Mouse (Mus musculus): ENCODE data around the gene Zfp738. TPM values are rescaled to one million over a fixed set of nuclear protein-coding genes. Genes with fewer than 3 reads are reported as not detected.
"Not testable (repeated sequence)": the region's sequence is repeated elsewhere in the genome, so short reads cannot be mapped to it uniquely, and the experiment has no call there.

Zfp738 gene
- total RNA-seq (2012; rRNA removed): 7.3 TPM in 2 replicates
- 9.4 and 10.3 TPM in 2 replicates for total RNA-seq (2014; rRNA removed)
- 4.7 and 4.9 TPM in 2 replicates for polyA plus RNA-seq (2012; ENCODE audit: insufficient read length, low read depth)

DNA sequence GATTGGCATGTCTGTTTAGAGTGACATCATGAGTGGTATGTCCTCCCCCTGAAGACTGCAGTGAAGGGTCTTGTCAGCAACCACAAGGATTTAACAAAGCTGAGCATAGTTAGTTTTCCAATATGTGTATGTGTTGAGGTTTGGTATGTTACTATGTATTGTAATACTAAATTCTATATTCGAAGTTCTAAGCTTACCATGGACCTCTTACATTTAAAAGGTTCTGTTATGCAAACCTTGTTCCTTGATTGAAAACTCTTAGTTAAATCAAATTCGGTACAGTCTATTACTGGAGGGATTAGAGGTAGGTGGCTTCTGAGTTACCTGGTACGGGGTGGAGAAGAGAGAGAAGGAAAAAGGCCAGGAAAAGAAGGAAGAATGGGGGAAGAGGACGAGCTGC lies at the start of gene Zfp738:
Gene Zfp738, minus strand, starts transcription at position 101 of the 400 bp plus-strand sequence.
- H3K36me3 ChIP-seq (replicated peaks in 1 of 2; ENCODE audit: control insufficient read depth in 1 of 2, insufficient read depth in 1 of 2, low read length in 1 of 2): no peaks in the 10 kb centered on the region
- dilution Hi-C loops (cut with MboI; ENCODE audit: extremely low pct_ligation_motif_present, extremely low pct_unique_long_range_greater_than_20kb, low sequenced_read_pairs): no loop called here
- H3K79me2 ChIP-seq (replicated peaks; ENCODE audit: control insufficient read depth, extremely low read depth, insufficient read depth, poor library complexity, severe bottlenecking): no peaks in the 10 kb centered on the region
- no peak within 1 kb of the TSS for H3K4me3 ChIP-seq (replicated peaks in 1 of 3; ENCODE audit: low read depth in 2 of 3, low read length in 2 of 3, poor library complexity in 1 of 3)
- H3K27me3 ChIP-seq (replicated peaks): no peaks in the 10 kb centered on the region
- no peak for DNase-seq (ENCODE audit: extremely low read depth)
- no peak within 1 kb of the TSS for H3K9ac ChIP-seq (ENCODE audit: insufficient read depth, low read depth)
- peaks cover 0 to 5% of the 10 kb centered on the region in 2 experiments; a peak in 1 of 4 replicates for H3K4me1 ChIP-seq (ENCODE audit: control insufficient read depth in 1 of 2, insufficient read depth in 2 of 2)
- H3K4me2 ChIP-seq (ENCODE audit: insufficient read depth, low read depth, poor library complexity, severe bottlenecking): no peak within 1 kb of the TSS
- no peaks in the 10 kb centered on the region for H3K9me3 ChIP-seq (replicated peaks; ENCODE audit: low read length)
- no peak for TF ChIP-seq TCF12 (IDR thresholded peaks at IDR 0.05; ENCODE audit: low read depth, low read length)
- TF ChIP-seq MXI1 (IDR thresholded peaks at IDR 0.05; ENCODE audit: low read depth, low read length): no peak
- TF ChIP-seq MYC (IDR thresholded peaks at IDR 0.05; ENCODE audit: low read depth, low read length): no peak
- TF ChIP-seq MEF2A (IDR thresholded peaks at IDR 0.05; ENCODE audit: borderline replicate concordance, low read depth, low read length): no peak
- no peak for TF ChIP-seq RCOR1 (conservative IDR thresholded peaks at IDR 0.05; ENCODE audit: low read depth, low read length)
- no peak for TF ChIP-seq POLR2A (IDR thresholded peaks at IDR 0.05; ENCODE audit: low read depth, low read length)
- no peak for TF ChIP-seq POLR2AphosphoS2 (IDR thresholded peaks at IDR 0.05; ENCODE audit: low read depth, low read length)
- no peak for TF ChIP-seq CHD1 (IDR thresholded peaks at IDR 0.05; ENCODE audit: low read depth, low read length)
- no peak for TF ChIP-seq HCFC1 (IDR thresholded peaks at IDR 0.05; ENCODE audit: low read depth, low read length)
- no peak for TF ChIP-seq MAZ (IDR thresholded peaks at IDR 0.05; ENCODE audit: low read depth, low read length)
- no peak for TF ChIP-seq JUND (conservative IDR thresholded peaks at IDR 0.05; ENCODE audit: low read depth, low read length)
- TF ChIP-seq SIN3A (IDR thresholded peaks at IDR 0.05; ENCODE audit: low read length): no peak
- TF ChIP-seq USF1 (IDR thresholded peaks at IDR 0.05; ENCODE audit: low read depth, low read length): no peak
- TF ChIP-seq UBTF (IDR thresholded peaks at IDR 0.05; ENCODE audit: low read depth, low read length): no peak
- no peak for TF ChIP-seq ELF1 (IDR thresholded peaks at IDR 0.05; ENCODE audit: low read depth, low read length)
- TF ChIP-seq BHLHE40 (IDR thresholded peaks at IDR 0.05; ENCODE audit: low read depth, low read length): no peak
- no peak for TF ChIP-seq NELFE (IDR thresholded peaks at IDR 0.05; ENCODE audit: low read depth, low read length)
- no peak within 1 kb of the TSS for H3K27ac ChIP-seq (ENCODE audit: insufficient read depth, low read depth)
- in situ Hi-C loops (cut with MboI; ENCODE audit: low pct_ligation_motif_present, low pct_unique_long_range_greater_than_20kb, low sequenced_read_pairs): no loop called here

DNA sequence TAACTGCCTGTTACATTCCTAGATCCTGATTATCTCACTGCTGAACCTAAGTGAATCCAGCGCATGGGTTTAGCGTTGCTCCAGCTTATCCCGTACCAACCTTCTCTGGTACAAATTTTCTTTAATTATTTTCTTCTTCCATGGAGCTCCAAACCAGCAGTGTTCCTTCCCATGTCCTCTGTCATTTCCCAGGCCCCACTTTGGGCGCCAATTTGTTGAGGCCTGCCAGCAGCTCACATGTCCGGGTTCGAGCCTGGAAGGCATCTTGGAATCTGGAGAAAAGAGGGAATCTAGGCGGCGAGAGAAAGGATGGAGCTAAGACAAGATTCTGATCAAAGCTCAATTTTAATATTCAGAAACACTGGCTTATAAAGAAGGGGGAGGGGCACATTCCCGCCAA lies 47.5 kb upstream of the Zfp738 start:
- dilution Hi-C loops (cut with MboI; ENCODE audit: extremely low pct_ligation_motif_present, extremely low pct_unique_long_range_greater_than_20kb, low sequenced_read_pairs): not testable (repeated sequence)

More for the DNA sequence above, 47.5 kb upstream of the Zfp738 start:
- in situ Hi-C loops (cut with MboI; ENCODE audit: low pct_ligation_motif_present, low pct_unique_long_range_greater_than_20kb, low sequenced_read_pairs); DNase-seq (ENCODE audit: extremely low read depth); H3K79me2 ChIP-seq (replicated peaks; ENCODE audit: control insufficient read depth, extremely low read depth, insufficient read depth, poor library complexity, severe bottlenecking); H3K4me2 ChIP-seq (ENCODE audit: insufficient read depth, low read depth, poor library complexity, severe bottlenecking); H3K4me3 ChIP-seq (replicated peaks in 1 of 3; ENCODE audit: low read depth in 2 of 3, low read length in 2 of 3, poor library complexity in 1 of 3); H3K27me3 ChIP-seq (replicated peaks); H3K4me1 ChIP-seq (ENCODE audit: control insufficient read depth in 1 of 2, insufficient read depth in 2 of 2); H3K9ac ChIP-seq (ENCODE audit: insufficient read depth, low read depth); H3K27ac ChIP-seq (ENCODE audit: insufficient read depth, low read depth); H3K36me3 ChIP-seq (replicated peaks in 1 of 2; ENCODE audit: control insufficient read depth in 1 of 2, insufficient read depth in 1 of 2, low read length in 1 of 2): not testable (repeated sequence)
- peaks cover 11% of the 10 kb centered on the region for H3K9me3 ChIP-seq (replicated peaks; ENCODE audit: low read length)
